Mouse (Mus musculus) retina, embryonic 14.5 days (tissue): ENCODE results near the gene Mkks.

ENCODE experiments used
- DNase-seq: peaks from one replicate; pipeline ENCODE4 v3.0.0-alpha.2; 2015; ENCODE audit warnings: low spot score

Mkks gene

GRCm38 (mm10) chr2:136835882-136836281 lies 55.3 kb downstream of the Mkks start:
- peak; percentile 27 for DNase-seq

GRCm38 (mm10) chr2:136834715-136835075 lies 56.5 kb downstream of the Mkks start:
- no peak for DNase-seq

- no peak for DNase-seq
Observed at GRCm38 (mm10) chr2:136833976-136834714, 57.0 kb downstream of the Mkks start.

GRCm38 (mm10) chr2:136832936-136833335 lies 58.3 kb downstream of the Mkks start:
- DNase-seq: no peak

GRCm38 (mm10) chr2:136827612-136828011 lies 63.6 kb downstream of the Mkks start:
- no peak for DNase-seq
